Mouse (Mus musculus): Measurements from ENCODE around the gene Ccr10.

The Ccr10 gene

DNA sequence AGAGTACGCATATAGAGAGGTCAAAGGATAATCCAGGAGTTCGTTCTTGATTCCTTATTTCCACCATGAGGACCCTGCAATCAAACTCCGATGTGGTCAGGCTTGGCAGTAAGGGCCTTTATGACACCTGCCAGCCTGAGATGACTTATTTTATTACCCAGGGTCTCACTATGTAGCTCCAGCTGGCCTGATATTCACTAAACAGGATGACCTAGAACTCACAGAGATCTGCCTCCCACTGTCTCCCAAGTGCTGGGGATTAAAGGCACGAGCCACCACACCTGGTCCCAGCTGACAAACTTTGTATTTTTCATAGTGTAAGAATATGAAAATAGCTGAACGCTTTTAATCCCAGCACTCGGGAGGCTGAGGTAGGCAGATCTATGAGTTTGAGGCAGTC lies 20.1 kb downstream of the Ccr10 start:
- in situ Hi-C loops (cut with MboI, MseI) = no loop called here

DNA sequence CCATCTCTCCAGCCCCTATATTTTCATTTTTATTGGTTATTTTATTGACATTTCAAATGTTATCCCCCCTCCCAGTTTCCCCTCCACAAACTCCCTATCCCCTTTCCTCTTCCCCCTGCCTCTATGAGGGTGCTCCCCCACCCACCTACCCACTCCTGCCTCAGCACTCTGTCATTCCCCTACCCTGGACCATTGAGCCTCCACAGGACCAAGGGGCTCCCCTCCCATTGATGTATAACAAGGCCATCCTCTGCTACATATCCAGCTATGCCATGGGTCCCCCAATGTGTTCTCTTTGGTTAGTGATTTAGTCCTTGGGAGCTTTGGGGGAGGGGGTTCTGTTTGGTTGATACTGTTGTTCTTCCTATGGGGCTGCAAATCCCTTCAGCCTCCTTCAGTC lies 20.6 kb downstream of the Ccr10 start:
- in situ Hi-C loops (cut with MboI, MseI) = no loop called here

DNA sequence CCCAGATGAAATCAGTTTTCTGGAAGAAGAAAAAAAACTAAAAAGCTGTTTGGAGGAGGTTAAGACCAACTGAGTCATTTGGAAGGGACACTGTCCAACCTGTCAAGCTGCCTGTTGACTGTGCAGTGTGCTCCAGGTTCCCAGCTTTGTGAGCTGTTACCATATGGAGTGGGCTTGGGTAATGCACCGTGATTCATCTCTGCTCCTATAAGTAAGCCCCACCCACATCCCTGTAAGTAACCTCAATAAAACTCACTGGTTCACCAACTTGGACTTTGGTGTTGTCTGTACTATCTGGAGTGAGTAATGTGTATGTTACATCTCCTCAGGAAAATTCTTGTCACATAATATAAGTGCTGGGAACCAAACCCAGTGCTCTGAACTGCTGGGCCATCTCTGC lies 22.4 kb downstream of the Ccr10 start:
- in situ Hi-C loops (cut with MboI, MseI) = no loop called here

DNA sequence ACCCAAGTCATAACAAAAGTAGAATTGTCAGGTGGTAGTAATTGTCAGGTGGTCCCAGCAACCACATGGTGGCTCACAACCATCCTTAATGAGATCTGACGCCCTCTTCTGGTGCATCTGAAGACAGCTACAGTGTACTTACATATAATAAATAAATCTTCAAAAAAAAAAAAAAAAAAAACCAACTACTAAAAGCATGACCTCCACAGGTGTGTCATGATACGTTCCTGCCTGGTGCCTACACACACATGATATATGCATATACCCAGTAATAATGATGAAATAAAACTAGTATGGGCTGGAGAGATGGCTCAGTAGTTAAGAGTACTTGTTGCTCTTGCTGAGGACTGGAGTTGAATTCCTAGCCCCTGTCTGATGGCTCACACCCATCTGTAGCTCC lies 24.2 kb downstream of the Ccr10 start:
- in situ Hi-C loops (cut with MboI, MseI) = no loop called here

DNA sequence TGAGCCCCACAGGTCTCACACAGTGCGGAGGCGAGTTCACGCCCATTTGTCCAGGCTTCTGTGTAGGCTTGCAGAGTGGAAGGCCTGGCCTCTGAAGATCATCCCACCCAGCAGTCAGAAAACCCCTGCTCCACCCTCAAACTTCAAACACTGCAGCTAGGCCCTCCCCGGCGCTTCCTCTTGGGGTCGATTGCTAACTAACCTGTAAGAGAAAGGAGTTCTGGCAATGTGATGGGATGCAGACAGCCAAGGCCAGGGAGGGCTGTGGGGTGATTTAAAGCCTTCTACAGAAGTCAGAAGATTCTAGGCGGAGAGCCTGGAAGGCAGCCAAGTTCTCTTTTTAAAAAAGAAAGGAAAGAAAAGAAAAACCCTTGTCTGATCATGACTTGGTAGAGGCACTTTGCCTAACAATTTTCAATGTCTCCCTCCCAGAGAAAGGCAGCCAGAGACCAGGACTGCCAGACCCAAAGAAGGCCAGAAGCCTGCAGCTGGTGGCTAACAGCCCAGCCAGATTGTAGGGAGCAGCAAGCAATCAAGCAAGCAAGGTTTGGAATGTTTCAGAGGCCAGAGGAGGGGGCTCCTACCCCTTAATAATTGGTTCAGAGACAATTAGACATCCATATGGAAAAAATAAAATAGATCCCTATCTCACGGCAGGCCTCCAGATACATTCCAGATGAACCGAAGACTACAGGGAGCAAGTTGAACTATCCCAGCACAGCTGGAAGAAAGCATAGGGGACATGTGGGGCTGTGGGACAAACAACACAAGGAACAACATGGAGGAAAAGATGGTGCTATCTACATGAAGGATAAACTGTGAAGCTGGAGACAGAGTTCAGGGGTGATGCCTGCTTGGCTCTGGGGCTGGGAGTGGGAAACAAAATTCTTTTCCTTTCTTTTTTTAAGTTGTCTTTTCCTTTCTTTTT lies 25.8 kb downstream of the Ccr10 start:
- in situ Hi-C loops (cut with MboI, MseI) = no loop called here

DNA sequence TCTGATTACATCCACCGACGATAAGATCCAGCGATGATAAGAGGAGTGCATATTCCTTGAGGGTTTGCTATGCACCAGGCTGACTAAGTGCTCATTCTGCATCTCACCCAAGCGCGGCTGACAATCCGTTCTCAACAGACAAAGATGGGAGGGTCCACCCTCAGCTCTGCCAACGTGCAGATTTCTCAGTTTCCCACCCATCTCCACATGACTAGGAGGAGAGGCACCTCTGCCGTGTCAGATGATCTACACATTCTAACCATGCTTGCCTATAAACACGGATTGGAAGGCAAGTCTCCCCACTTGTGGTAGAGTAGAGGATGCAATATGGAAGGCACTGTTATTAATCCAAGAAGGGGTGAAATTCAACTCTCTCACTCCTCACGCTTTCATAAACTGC lies 26.5 kb downstream of the Ccr10 start:
- in situ Hi-C loops (cut with MboI, MseI) = no loop called here

DNA sequence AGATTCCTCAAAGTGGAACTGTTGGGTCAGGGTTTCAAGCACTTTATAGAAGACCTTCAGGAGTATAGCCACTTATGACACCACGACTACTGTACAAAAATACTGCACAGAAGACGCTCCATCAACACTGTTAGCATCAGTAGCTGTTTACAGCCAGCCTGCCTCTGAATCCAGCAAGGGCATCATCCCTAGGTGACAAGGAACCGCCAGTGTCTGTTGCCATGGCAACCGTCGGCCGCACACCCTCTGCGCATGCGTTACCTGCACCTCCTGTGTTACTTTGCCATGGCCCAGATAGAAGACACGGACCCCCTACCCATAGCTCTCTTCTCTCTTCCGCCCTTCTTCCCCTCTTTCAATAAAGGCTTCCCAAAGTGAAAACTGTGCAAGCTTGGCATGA lies 28.9 kb downstream of the Ccr10 start:
- in situ Hi-C loops (cut with MboI, MseI) = no loop called here

DNA sequence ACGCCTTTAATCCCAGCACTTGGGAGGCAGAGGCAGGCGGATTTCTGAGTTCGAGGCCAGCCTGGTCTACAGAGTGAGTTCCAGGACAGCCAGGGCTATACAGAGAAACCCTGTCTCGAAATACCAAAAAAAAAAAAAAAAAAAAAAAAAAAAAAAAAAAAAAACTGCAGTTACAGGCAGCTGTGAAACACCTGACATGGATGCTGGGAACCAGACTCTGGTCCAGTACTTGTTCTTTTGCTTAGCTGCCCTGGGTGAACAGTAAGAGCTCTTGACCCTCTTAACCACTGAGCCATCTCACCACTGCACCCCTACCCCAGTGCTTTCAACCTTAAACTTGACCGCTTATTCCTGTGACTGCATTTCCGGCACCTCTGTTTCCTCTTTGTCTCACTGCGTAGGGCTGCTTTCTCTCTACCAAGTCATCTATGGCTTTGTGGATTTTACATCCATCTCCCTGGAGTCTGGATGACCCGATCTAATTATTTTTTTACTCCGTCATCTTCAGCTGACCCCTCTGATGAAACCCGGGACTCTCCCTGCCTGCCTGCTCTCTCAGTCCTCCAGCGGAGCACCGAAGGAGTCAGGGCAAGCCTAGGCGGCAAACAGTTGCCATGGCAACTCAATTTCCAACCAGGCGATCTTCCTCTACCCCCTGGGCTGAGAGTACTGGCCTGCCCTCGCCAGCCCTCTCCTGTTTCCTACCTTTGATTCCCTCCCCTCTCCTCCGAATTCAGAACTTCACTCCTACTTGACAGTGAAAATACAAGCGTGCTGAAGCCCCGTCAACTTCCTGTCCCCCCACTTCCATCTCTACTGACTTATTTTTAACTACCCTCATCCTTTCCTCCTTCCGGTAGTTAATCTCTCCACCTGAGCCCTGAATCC lies 31.7 kb downstream of the Ccr10 start:
- in situ Hi-C loops (cut with MboI, MseI) = no loop called here

DNA sequence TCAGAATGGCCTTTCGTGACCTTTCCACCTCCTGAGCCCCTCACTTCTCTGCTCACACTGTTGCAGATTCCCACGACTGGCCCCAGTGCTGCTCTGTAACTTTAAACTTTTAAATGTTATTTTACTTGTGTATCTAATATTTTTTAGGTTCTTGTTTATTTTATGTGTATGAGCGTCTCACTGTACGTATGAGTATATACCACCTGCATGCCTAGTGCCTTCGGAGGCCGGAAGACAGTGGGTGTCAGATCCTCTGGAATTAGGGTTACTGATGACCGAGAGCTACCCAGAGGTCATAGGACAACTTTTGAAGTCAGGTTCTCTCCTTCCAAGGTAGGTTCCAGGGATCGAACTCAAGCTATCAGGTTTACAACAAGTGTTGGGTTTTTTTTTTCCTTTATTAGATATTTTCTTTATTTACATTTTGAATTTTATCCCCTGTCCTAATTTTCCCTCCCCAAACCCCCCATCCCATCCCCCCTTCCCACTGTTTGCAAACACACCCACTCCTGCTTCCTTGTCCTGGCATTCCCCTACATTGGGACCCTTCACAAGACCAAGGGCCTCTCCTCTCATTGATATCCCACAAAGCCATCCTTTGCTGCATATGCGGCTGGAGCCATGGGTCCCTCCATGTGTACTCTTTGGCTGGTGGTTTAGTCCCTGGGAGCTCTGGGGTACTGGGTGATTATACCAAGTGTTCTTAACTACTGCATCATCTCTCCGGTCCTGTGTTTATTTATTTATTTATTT lies 32.9 kb downstream of the Ccr10 start:
- in situ Hi-C loops (cut with MboI, MseI) = no loop called here

DNA sequence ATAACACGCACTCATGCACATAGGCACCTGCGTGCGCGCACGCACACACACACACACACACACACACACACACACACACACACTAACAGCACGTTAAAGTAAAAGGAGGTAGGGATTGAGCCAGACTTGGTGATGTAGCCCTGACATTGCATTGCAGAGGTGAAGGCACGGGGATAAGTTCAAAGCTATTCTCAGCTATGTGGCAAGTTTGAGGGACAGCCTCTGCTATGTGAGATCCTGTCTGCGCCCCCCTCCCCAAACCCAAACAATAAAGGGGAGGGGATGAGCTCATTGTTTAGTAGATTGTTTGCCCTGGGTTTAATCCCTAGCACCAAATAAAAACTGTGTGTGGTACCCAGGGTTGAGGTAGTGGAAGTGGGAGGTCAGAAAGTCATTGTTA lies 34.2 kb downstream of the Ccr10 start:
- in situ Hi-C loops (cut with MboI, MseI) = no loop called here

DNA sequence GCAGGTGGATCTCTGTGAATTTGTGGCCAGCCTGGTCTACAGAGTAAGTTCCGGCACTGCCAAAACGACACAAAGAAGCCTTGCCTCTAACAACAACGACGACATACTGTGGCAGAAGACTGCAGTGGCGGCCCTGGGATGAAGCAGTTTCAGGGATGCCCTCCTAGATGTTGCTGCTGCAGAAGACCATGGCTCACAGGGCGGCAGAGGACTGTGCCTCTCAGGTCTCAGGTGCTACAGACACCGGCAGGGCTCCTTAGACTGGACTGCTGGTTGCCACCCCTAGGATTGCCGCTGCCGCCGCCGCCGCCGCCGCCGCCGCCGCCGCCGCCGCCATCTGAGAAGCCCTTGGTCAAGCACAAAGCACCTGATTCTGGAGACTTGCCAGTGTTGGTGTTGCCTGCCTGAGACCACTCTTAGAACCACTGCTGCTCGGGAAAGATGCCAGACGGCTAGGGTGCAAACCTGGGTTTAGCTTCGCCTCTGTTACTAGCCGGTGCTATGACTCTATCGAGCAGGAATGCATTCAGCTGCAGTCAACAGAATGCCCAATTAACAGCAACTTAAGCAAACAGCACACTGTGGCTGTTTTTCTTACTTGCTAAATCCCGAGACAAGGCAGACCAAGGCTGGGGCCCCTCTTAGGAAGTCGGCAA lies 35.0 kb downstream of the Ccr10 start:
- in situ Hi-C loops (cut with MboI, MseI) = no loop called here

DNA sequence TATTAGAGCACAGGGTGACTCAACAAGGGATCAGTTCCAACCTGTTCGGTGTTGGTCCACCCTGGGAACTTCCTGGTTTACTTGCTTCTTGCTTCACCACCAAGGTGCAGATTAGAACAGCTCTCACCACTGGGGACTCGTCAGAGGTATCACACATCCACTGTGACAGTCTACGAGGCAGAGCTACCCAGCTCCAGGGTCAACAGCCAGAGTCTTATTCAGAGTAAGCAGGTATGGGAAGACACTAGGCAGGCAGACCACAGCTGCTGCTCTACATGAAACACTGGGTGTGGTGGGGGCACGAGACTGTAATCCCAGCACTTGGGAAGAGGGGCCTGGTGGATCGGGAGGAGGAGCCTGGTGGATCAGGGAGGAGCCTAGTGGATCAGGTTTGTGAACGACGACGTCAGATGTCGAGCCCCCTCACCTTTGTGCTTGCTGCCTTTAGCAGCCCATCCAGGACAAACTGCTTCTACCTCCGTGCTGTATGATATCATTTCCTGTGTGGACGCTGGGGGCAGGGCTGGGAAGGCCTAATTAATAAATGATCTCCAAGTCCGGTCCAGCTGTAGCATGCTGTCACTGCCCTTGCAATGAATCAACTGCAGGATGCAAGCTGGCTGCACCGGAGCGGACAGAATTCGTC lies 36.6 kb downstream of the Ccr10 start:
- in situ Hi-C loops (cut with MboI, MseI) = no loop called here

DNA sequence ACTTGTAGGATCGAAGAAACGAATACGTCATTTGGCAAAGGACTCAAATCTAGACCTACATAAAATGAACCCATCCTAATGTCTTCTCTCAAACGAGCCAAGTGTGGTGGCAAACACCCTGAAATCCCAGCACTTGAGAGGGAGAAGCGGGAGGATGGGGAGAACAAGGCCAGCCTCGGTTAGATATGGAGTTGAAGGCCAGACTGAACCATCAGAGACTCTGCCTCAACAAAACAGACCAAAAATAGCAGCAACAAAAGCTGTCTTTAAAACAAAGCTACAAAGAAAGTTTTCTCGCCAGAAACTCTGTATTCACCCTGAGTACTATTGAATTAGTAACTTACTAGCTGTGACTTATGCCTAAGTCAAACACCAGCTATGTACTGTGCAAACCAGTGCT lies 38.2 kb downstream of the Ccr10 start:
- in situ Hi-C loops (cut with MboI, MseI) = no loop called here

DNA sequence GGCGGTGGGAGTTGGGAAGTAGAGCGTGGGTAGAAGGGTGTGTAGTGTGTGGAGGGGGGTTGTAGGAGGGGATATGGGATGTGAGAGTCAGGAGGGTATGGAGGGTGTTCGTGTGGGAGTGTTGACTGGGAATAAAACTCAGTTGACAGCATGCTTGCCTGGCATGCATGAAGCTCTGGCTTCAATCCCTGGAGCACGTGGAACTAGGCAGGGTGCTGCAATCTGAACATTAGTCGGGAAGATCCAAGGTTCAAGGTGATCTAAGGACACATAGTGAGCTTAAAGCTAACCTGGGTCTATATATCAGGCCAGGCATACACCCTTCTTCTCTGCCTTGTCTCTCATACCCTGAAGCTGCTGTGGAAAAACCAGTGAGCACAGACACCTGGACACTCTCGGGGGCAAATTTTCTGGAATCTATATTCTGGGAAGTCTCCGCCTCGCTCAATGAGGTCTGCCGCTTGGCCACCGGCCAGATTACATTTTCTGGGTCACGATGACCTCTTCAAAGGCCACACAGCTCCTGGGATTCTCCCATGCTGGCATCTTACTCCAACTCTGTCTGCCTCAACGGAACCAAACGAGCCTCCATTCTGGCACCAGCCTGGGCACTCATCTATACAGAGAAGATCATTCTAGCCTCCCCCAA lies 40.9 kb downstream of the Ccr10 start:
- in situ Hi-C loops (cut with MboI, MseI) = no loop called here

DNA sequence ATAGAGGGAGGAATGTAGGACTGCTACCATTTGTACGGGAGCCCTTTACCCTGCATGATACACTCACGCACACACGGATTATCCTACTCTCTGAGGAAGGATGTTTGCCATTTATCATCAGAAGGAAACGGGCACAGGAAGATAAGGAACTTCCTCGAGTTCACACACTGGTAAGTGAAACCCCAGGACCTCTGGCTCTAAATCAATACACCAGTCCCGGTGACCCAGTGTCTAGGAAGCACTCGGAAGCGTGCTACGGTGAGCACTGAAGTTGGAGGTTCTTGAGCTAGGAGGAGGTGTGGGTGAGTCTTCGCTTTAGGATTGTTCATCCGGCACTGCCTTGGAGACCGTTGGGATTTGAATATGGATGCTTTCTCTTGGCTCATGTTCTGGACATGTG lies 42.2 kb downstream of the Ccr10 start:
- in situ Hi-C loops (cut with MboI, MseI) = no loop called here

DNA sequence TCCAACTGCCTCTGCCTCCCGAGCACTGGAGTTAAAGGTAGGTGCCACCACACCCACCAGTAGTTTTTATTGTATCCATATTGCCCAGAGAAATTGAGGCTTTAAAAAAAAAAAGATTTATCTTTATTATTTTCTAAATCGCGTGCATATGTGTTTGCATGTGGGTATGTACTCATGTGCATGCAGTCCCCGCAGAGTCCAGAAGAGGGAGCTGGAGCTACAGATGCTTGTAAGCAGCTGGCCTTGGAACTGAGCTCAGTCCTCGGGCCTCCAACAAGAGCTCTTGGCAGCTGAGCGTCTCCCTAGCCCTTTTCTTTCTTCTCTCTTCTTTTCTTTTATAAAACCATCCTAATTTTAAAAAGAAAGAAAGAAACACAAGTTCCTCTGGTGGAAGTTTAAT lies 43.5 kb downstream of the Ccr10 start:
- in situ Hi-C loops (cut with MboI, MseI) = no loop called here

DNA sequence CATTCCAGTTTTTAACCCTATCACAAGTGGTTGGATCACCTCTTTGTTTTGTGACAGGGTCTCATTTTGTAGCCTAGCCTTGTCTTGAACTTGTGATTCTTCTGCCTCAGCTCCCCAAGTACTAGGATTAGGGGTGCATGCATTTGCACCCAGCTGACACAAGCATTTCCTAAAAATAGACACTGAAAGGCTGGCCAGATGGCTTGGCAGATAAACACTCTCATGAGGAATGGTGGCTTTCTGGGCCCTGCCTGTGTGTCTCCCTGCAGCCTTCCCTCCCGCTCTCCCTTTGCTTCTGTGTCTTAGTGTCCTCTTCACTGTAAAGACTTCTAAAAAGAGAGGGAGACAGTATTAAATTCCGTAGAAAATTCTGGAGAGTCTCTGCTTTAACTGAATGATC lies 44.1 kb downstream of the Ccr10 start:
- in situ Hi-C loops (cut with MboI, MseI) = no loop called here

DNA sequence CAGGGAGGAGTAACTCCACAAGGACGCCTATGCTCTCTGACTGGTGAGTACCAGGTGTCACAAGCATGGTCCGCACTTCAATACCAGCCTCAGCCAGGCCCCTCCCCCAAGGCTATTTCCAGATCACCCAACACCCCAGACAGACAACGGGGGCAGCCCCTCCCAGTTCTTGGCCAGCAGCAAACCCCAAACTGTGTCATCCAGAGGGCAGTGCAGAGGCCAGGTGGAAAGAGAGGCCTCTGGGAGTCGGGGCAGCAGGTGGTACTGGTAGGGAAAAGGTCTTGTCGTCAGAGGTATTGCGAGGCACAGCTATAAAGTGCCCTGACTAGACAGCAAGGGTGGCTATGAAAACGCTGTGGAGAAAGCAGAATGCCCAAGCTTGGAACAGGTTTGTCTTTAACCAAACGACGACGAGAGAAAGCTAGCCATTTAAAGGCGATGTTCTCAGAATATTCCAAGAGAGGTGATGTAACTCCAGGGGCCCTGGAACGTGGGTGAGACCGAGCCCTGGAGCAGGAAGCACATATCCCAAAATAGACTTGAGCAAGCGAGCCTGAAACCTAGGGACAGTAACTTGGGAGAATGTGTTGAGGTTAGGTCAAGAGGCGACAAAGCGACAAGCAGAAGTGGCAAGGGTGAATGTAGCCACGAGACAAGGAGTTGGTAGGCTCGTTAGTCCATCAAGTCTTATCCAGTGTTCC lies 45.0 kb downstream of the Ccr10 start:
- in situ Hi-C loops (cut with MboI, MseI) = no loop called here

DNA sequence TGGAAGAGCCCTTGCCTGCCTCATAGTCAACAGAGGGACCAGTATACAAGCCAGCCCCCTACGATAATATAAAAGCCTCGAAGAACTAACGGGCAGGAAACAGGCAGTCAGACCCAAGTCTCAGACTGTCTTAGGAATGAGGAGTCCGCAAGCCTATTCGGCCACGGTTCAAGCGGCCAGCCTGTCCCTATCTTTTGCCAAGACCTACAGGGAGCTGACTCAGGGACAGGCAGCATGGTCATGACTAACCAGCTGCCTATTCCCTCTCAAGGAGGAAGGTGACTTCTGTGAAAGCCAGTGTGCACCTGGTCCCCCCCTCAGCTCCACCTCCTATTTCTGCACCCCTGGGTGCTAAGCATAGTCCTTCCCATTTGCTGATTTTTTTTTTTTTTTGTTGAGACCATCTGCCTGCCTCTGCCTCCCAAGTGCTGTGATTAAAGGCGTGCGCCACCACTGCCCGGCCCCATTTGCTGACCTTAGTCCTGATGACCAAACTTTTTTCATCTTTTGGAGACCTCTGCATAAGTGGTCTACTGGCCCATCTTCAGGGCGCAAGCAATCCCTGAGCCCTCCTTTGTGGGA lies 46.2 kb downstream of the Ccr10 start:
- in situ Hi-C loops (cut with MboI, MseI) = no loop called here

DNA sequence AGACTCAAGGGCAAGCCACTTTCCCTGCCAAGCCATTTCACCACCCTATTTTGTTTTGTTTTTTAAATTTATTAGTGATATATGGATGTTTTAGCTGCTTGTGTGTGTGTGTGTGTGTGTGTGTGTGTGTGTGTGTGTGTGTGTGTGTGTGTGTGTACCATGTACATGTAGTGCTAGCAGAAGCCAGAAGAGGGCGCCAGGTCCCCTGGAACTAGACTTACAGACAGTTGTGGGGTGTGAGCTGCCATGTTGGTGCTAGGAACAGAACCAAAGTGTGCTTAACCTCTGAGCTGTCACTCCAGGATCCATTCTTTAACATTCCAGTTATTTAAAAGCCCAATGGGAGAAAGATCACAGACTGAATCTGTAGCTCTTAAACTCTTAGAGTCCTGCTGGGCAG lies 48.2 kb downstream of the Ccr10 start:
- in situ Hi-C loops (cut with MboI, MseI) = no loop called here
